Mouse (Mus musculus) forebrain, postnatal 0 days (tissue): ENCODE results near the gene Flcn. TPM values are rescaled to one million over a fixed set of nuclear protein-coding genes. Genes with fewer than 3 reads are reported as not detected.

ENCODE experiments used
- ATAC-seq: fragments of 200-750 bp; cut with Nextera tagmentation; 2 replicates; pipeline ENCODE4 v1.8.0; 2017; ENCODE audit warnings: mild to moderate bottlenecking, moderate library complexity
- DNase-seq: peaks from one replicate; pipeline ENCODE4 v3.0.0-alpha.2; 2015
- H3K27ac ChIP-seq: fragments of 300-500 bp; sonication (generic); 2 replicates; pipeline ENCODE4 v1.5.1; 2014; ENCODE audit warnings: low read depth, mild to moderate bottlenecking, antibody characterized with exemption, low read length, moderate library complexity, mixed read lengths
- H3K27me3 ChIP-seq: fragments of 300-500 bp; sonication (generic); 2 replicates; pipeline ENCODE4 v1.6.1; 2014; ENCODE audit warnings: mild to moderate bottlenecking, low read length, mixed read lengths; ENCODE audit not compliant: insufficient read depth
- H3K36me3 ChIP-seq: fragments of 300-500 bp; sonication (generic); 2 replicates; pipeline ENCODE4 v1.6.1; 2014; ENCODE audit warnings: mild to moderate bottlenecking, moderate library complexity; ENCODE audit not compliant: insufficient read depth
- H3K4me1 ChIP-seq: fragments of 300-500 bp; sonication (generic); 2 replicates; pipeline ENCODE4 v1.6.1; 2014; ENCODE audit warnings: antibody characterized with exemption; ENCODE audit not compliant: insufficient read depth
- H3K4me2 ChIP-seq: fragments of 300-500 bp; sonication (generic); 2 replicates; pipeline ENCODE4 v1.6.1; 2014; ENCODE audit warnings: low read depth, mild to moderate bottlenecking, moderate library complexity
- H3K4me3 ChIP-seq: fragments of 300-500 bp; sonication (generic); 2 replicates; pipeline ENCODE4 v1.5.1; 2014; ENCODE audit warnings: low read depth, low read length, mixed read lengths
- H3K9ac ChIP-seq: fragments of 300-500 bp; sonication (generic); 2 replicates; pipeline ENCODE4 v1.6.1; 2014; ENCODE audit warnings: mild to moderate bottlenecking
- H3K9me3 ChIP-seq: fragments of 300-500 bp; sonication (generic); 2 replicates; pipeline ENCODE4 v1.6.1; 2016; ENCODE audit warnings: low read length
- CTCF ChIP-seq: sonication (generic); IDR thresholded peaks from 2 replicates; pipeline ENCODE4 v1.5.1; 2016; ENCODE audit warnings: antibody characterized with exemption, control low read depth, low read depth
- whole genome bisulfite sequencing: fragments of 180-500 bp; shearing (Covaris S2); extraction: QIAGEN DNeasy Blood & Tissue Kit; methylation state at CpG from one replicate; pipeline ENCODE4 v1.1.7; 2014; 5-methylcytosine and 5-hydroxymethylcytosine counted together
- polyA plus RNA-seq: library from polyadenylated mRNA; unstranded; fragments of >200 nt; fragmentation: Nextera tagmentation; extraction: Ambion mirVana; gene quantifications from 2 replicates; pipeline ENCODE4 v1.2.1, GENCODE M21; 2015
- total RNA-seq: library from RNA; depleted of rRNA; stranded (reverse); fragments of >200 nt; gene quantifications from 2 replicates; pipeline ENCODE4 v1.2.3, GENCODE M21; 2014; rRNA removed

The Flcn gene
- total and polyA plus RNA-seq, 2 experiments from 2014 or later = 31.4 to 36.9 TPM

DNA sequence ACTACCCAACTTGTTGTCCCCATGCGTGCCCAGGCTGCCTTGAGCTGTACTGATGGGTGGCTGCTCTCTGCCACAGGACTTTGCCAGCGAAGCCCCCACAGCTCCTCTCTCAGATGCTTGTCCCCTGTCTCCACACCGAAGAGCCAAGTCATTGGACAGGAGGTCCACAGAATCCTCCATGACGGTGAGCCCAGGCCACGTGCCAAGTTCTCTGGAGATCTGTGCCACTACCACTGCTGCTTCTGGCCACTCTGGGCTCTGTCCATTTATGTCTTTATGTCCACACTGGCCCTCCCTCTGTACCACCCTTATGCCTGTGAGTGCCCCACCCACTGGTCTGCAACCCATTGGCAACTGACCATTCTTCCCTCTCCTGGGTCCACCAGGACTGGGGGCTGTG, 67.9 kb downstream of the Flcn start:
- H3K9me3 ChIP-seq = no peaks in the 10 kb centered on the region
- WGBS = 96% methylated on average over 5 of the region's 5 CpGs
- no peak overlapping the region for H3K9ac ChIP-seq
- no peaks in the 10 kb centered on the region for H3K4me1 ChIP-seq
- TF ChIP-seq CTCF = no peak
- no peak overlapping the region for H3K4me3 ChIP-seq
- H3K27ac ChIP-seq = no peak overlapping the region
- no peaks in the 10 kb centered on the region for H3K27me3 ChIP-seq
- H3K36me3 ChIP-seq = peaks cover 78% of the 10 kb centered on the region
- H3K4me2 ChIP-seq = no peak overlapping the region
- ATAC-seq (no peak), DNase-seq (no peak)

Other genes starting within 250 kb of the Flcn start
- not detected in 2 replicates for gene Olfr222, start 233.8 kb downstream of the Flcn start, total RNA-seq
- gene Olfr222, start 233.8 kb downstream of the Flcn start, polyA plus RNA-seq = not detected in 2 replicates
- gene Olfr223, start 216.7 kb downstream of the Flcn start, total RNA-seq = not detected in 2 replicates
- gene Olfr223, start 216.7 kb downstream of the Flcn start, polyA plus RNA-seq = not detected in 2 replicates
- gene Mprip, start 148.7 kb downstream of the Flcn start, total RNA-seq = 191 and 205 TPM in 2 replicates
- 62.0 and 62.2 TPM in 2 replicates for gene Mprip, start 148.7 kb downstream of the Flcn start, polyA plus RNA-seq
- gene Pld6, start 22.4 kb downstream of the Flcn start, total RNA-seq = 0.92 and 6.0 TPM in 2 replicates
- gene Pld6, start 22.4 kb downstream of the Flcn start, polyA plus RNA-seq = 6.8 and 12.1 TPM in 2 replicates
- 62.2 and 63.0 TPM in 2 replicates for gene Nt5m, start 29.4 kb upstream of the Flcn start, total RNA-seq
- gene Nt5m, start 29.4 kb upstream of the Flcn start, polyA plus RNA-seq = 82.3 and 85.9 TPM in 2 replicates
- 132 and 138 TPM in 2 replicates for gene Cops3, start 29.8 kb upstream of the Flcn start, total RNA-seq
- 158 and 169 TPM in 2 replicates for gene Cops3, start 29.8 kb upstream of the Flcn start, polyA plus RNA-seq
- gene Med9, start 138.2 kb upstream of the Flcn start, total RNA-seq = 27.9 and 31.6 TPM in 2 replicates
- gene Med9, start 138.2 kb upstream of the Flcn start, polyA plus RNA-seq = 32.4 and 36.0 TPM in 2 replicates
- 0.23 and 1.00 TPM in 2 replicates for gene Rasd1, start 154.9 kb upstream of the Flcn start, total RNA-seq
- 1.4 and 3.3 TPM in 2 replicates for gene Rasd1, start 154.9 kb upstream of the Flcn start, polyA plus RNA-seq
- 7.9 and 16.2 TPM in 2 replicates for gene Pemt, start 236.5 kb upstream of the Flcn start, total RNA-seq
- gene Pemt, start 236.5 kb upstream of the Flcn start, polyA plus RNA-seq = 14.2 and 14.4 TPM in 2 replicates